ENCODE assay signal across 22 mouse cellular contexts in genomic region chr1:190220417-190220816, GRCm38 (mm10). TPM values are rescaled to one million over a fixed set of nuclear protein-coding genes. Genes with fewer than 3 reads are reported as not detected.
DNase-seq lines count a peak whose midpoint lies in the region; ATAC-seq and TF ChIP-seq lines count a peak whose summit lies in the region.
"Had no signal": no experiment of that assay in that cellular context is flagged by ENCODE, and none has a peak within 500 bp of the region (broad histone marks: within the 10 kb centered on the region; RNA-seq: fewer than 3 reads in every experiment).

No protein-coding gene starts in this region.

- WGBS in forebrain, postnatal 0 days, result 26% methylated on average over 9 of the region's 9 CpGs
- WGBS in forebrain, embryonic 10.5 days, result 66% methylated on average over 9 of the region's 9 CpGs

- no peak overlapping the region for H3K4me3 ChIP-seq in forebrain, postnatal 0 days (ENCODE audit: low read depth, low read length)
- H3K4me3 ChIP-seq in forebrain, embryonic 10.5 days, result no peak overlapping the region
- no peak overlapping the region for H3K4me3 ChIP-seq in layer of hippocampus, adult 2 months
- H3K4me3 ChIP-seq: heart, adult 2 months; heart, embryonic 15.5 days had no signal

- H3K4me2 ChIP-seq in forebrain, postnatal 0 days (ENCODE audit: low read depth), result no peak overlapping the region
- H3K4me2 ChIP-seq: heart, embryonic 15.5 days had no signal

- no peak; the same call in 1 of the 2 replicates for TF ChIP-seq CTCF in forebrain, postnatal 0 days (IDR thresholded peaks at IDR 0.05; ENCODE audit: low read depth)
- TF ChIP-seq CTCF in layer of hippocampus, adult 2 months (conservative IDR thresholded peaks at IDR 0.05), result peak; percentile 36

- H3K9me3 ChIP-seq in forebrain, postnatal 0 days (ENCODE audit: low read length), result peaks cover 8% of the 10 kb centered on the region
- peaks cover 9% of the 10 kb centered on the region; the same call in 1 of the 2 replicates for H3K9me3 ChIP-seq in forebrain, embryonic 10.5 days

- H3K4me1 ChIP-seq in forebrain, postnatal 0 days (ENCODE audit: insufficient read depth), result no peaks in the 10 kb centered on the region
- H3K4me1 ChIP-seq in forebrain, embryonic 10.5 days, result peaks cover 9% of the 10 kb centered on the region
- H3K4me1 ChIP-seq: heart, embryonic 15.5 days had no signal

- DNase-seq in forebrain, postnatal 0 days, result peak; percentile 80
- DNase-seq in forebrain, embryonic 10.5 days (ENCODE audit: extremely low spot score, low spot score), result no peak
- peak in 1 of 2 experiments; percentile 31 for DNase-seq in layer of hippocampus, adult 2 months (ENCODE audit: low spot score in 2 of 2)
- no peak for DNase-seq in layer of hippocampus, postnatal 10 days (ENCODE audit: low spot score in 2 of 2)
- DNase-seq in lung, postnatal 10 days, result peak; percentile 11
- no peak for DNase-seq in lung, postnatal 25 days (ENCODE audit: low spot score)
- DNase-seq in telencephalon, adult 2 months (ENCODE audit: low read depth, low spot score), result peak; percentile 8
- DNase-seq: adrenal gland, postnatal 25 days; B cell, adult 2 months; cerebellum, adult 2 months; cerebellum, postnatal 36 days; gastrocnemius, postnatal 14 days; heart, adult 2 months; heart, postnatal 4 days; kidney, adult 18-20 months; kidney, postnatal 14 days; liver; retina, postnatal 1 day had no signal

- H3K9ac ChIP-seq in forebrain, postnatal 0 days, result no peak overlapping the region
- H3K9ac ChIP-seq: heart, embryonic 15.5 days had no signal

- ATAC-seq in forebrain, postnatal 0 days, result peak; percentile 82

- H3K27me3 ChIP-seq in forebrain, postnatal 0 days (ENCODE audit: insufficient read depth, low read length), result peaks cover 25% of the 10 kb centered on the region
- H3K27me3 ChIP-seq in forebrain, embryonic 10.5 days (ENCODE audit: poor library complexity, severe bottlenecking), result peaks cover 18% of the 10 kb centered on the region; the same call in 1 of the 2 replicates
- H3K27me3 ChIP-seq: heart, embryonic 15.5 days had no signal

- H3K36me3 ChIP-seq in forebrain, postnatal 0 days (ENCODE audit: insufficient read depth), result no peaks in the 10 kb centered on the region
- H3K36me3 ChIP-seq in forebrain, embryonic 10.5 days (replicated peaks), result no peaks in the 10 kb centered on the region
- H3K36me3 ChIP-seq: heart, embryonic 15.5 days had no signal

- H3K27ac ChIP-seq in forebrain, postnatal 0 days (ENCODE audit: low read depth, low read length), result no peak overlapping the region
- H3K27ac ChIP-seq in forebrain, embryonic 10.5 days, result no peak overlapping the region
- no peak overlapping the region for H3K27ac ChIP-seq in layer of hippocampus, adult 2 months
- H3K27ac ChIP-seq: heart, adult 2 months; heart, embryonic 15.5 days; stomach, postnatal 0 days had no signal

RNA-seq across cellular contexts. Expression of gene Prox1, which starts 49.9 kb away (rescaled TPM):
- 13.4 and 24.8 TPM in 2 replicates for total RNA-seq in forebrain, postnatal 0 days (2014; rRNA removed)
- polyA plus RNA-seq in forebrain, postnatal 0 days (2015; fragmentation: Nextera tagmentation; extraction: Ambion mirVana), result 6.2 and 16.2 TPM in 2 replicates
- 3.1 and 3.8 TPM in 2 replicates for polyA plus RNA-seq in forebrain, embryonic 10.5 days (2016; fragmentation: Nextera tagmentation; extraction: Ambion mirVana)
- total RNA-seq in layer of hippocampus, adult 2 months (2021), result 100 to 1,000 TPM; 102 to 112 TPM
- 100 to 1,000 TPM in 1 of 2 experiments, 10 to 100 TPM in 1; 91.1 to 106 TPM for total RNA-seq in layer of hippocampus, postnatal 10 days (2021)
- total RNA-seq: megakaryocyte-erythroid progenitor cell, adult 5-6 weeks; monocyte, adult 5-6 weeks had no signal

Comparison
In these comparisons a context has a peak if more than half of its experiments do, and no peak if none do; other contexts are left out.
1. DNase-seq: peak in forebrain, postnatal 0 days (single experiment), lung, postnatal 10 days (single experiment) and telencephalon, adult 2 months (single experiment); none in forebrain, embryonic 10.5 days (single experiment), layer of hippocampus, postnatal 10 days (0 of 2) and lung, postnatal 25 days (single experiment).